Mouse (Mus musculus): ENCODE measurements around the gene Trp53i11. TPM values are rescaled to one million over a fixed set of nuclear protein-coding genes. Genes with fewer than 3 reads are reported as not detected.

Trp53i11 gene
- polyA plus RNA-seq (2016; fragmentation: Nextera tagmentation; extraction: Ambion mirVana): 22.5 and 24.2 TPM in 2 replicates

GRCm38 (mm10) chr2:93187323-93187996 is at the start of gene Trp53i11:
TSS of gene Trp53i11 (plus strand) at chr2:93187548.
- H3K9me3 ChIP-seq: no peaks in the 10 kb centered on the region
- no peaks in the 10 kb centered on the region for H3K36me3 ChIP-seq
- H3K4me1 ChIP-seq: peaks cover 54% of the 10 kb centered on the region
- H3K4me3 ChIP-seq: peak within 1 kb of the TSS; percentile 83
- H3K27ac ChIP-seq: peak within 1 kb of the TSS; percentile 87
- under 1% methylated on average over 66 of the region's 69 CpGs for WGBS
- peak; percentile 89 for DNase-seq (ENCODE audit: low spot score)
- H3K27me3 ChIP-seq (ENCODE audit: insufficient read depth, poor library complexity, severe bottlenecking): peaks cover 84% of the 10 kb centered on the region

GRCm38 (mm10) chr2:93139476-93139875 is 47.9 kb upstream of the Trp53i11 start:
- no peaks in the 10 kb centered on the region; the same call in 1 of the 2 replicates for H3K27me3 ChIP-seq (ENCODE audit: insufficient read depth, poor library complexity, severe bottlenecking)
- no peak overlapping the region for H3K4me3 ChIP-seq
- WGBS: 83% methylated on average over 7 of the region's 7 CpGs
- no peak overlapping the region for H3K27ac ChIP-seq
- H3K36me3 ChIP-seq: no peaks in the 10 kb centered on the region
- no peaks in the 10 kb centered on the region for H3K9me3 ChIP-seq
- DNase-seq (ENCODE audit: low spot score): no peak
- peaks cover 19% of the 10 kb centered on the region for H3K4me1 ChIP-seq

GRCm38 (mm10) chr2:93141329-93141728 is 46.0 kb upstream of the Trp53i11 start:
- H3K9me3 ChIP-seq: no peaks in the 10 kb centered on the region
- no peaks in the 10 kb centered on the region for H3K36me3 ChIP-seq
- peaks cover 10% of the 10 kb centered on the region for H3K4me1 ChIP-seq
- 74% methylated on average over 3 of the region's 3 CpGs for WGBS
- no peak overlapping the region for H3K27ac ChIP-seq
- DNase-seq (ENCODE audit: low spot score): no peak
- H3K4me3 ChIP-seq: no peak overlapping the region
- H3K27me3 ChIP-seq (ENCODE audit: insufficient read depth, poor library complexity, severe bottlenecking): peaks cover 15% of the 10 kb centered on the region

- no peak for DNase-seq (ENCODE audit: low spot score)
- Histone ChIP-seq H3K4me3 (no peak overlapping the region), H3K36me3 (no peaks in the 10 kb centered on the region), H3K4me1 (peaks cover 10% of the 10 kb centered on the region), H3K27me3 (ENCODE audit: insufficient read depth, poor library complexity, severe bottlenecking) (peaks cover 26% of the 10 kb centered on the region), H3K27ac (peak overlapping the region; percentile 52; the same call in 1 of the 2 replicates), H3K9me3 (no peaks in the 10 kb centered on the region)
- WGBS: 54% methylated on average over 7 of the region's 7 CpGs
Observed at GRCm38 (mm10) chr2:93142616-93143015, 44.7 kb upstream of the Trp53i11 start.

- Histone ChIP-seq H3K4me3 (no peak overlapping the region), H3K27ac (no peak overlapping the region; the same call in 1 of the 2 replicates), H3K27me3 (ENCODE audit: insufficient read depth, poor library complexity, severe bottlenecking) (peaks cover 34% of the 10 kb centered on the region), H3K4me1 (peaks cover 10% of the 10 kb centered on the region), H3K9me3 (no peaks in the 10 kb centered on the region), H3K36me3 (no peaks in the 10 kb centered on the region)
- WGBS: 83% methylated on average over 3 of the region's 3 CpGs
- no peak for DNase-seq (ENCODE audit: low spot score)
Observed at GRCm38 (mm10) chr2:93144126-93144525, 43.2 kb upstream of the Trp53i11 start.

GRCm38 (mm10) chr2:93150009-93150408 is 37.3 kb upstream of the Trp53i11 start:
- H3K27me3 ChIP-seq (ENCODE audit: insufficient read depth, poor library complexity, severe bottlenecking): peaks cover 42% of the 10 kb centered on the region; the same call in 1 of the 2 replicates
- no peaks in the 10 kb centered on the region for H3K36me3 ChIP-seq
- H3K4me1 ChIP-seq: peaks cover 28% of the 10 kb centered on the region
- DNase-seq (ENCODE audit: low spot score): peak; percentile 80
- no peaks in the 10 kb centered on the region for H3K9me3 ChIP-seq
- H3K27ac ChIP-seq: peak overlapping the region; percentile 62; the same call in 1 of the 2 replicates
- WGBS: 19% methylated on average over 2 of the region's 2 CpGs
- H3K4me3 ChIP-seq: no peak overlapping the region

- DNase-seq (ENCODE audit: low spot score): no peak
- peaks cover 36% of the 10 kb centered on the region; the same call in 1 of the 2 replicates for H3K27me3 ChIP-seq (ENCODE audit: insufficient read depth, poor library complexity, severe bottlenecking)
- WGBS: 61% methylated on average over 9 of the region's 9 CpGs
- H3K4me1 ChIP-seq: peaks cover 28% of the 10 kb centered on the region
- H3K9me3 ChIP-seq: no peaks in the 10 kb centered on the region
- no peak overlapping the region for H3K4me3 ChIP-seq
- H3K27ac ChIP-seq: peak overlapping the region; percentile 52; the same call in 1 of the 2 replicates
- H3K36me3 ChIP-seq: no peaks in the 10 kb centered on the region
Observed at GRCm38 (mm10) chr2:93150673-93151450, 36.5 kb upstream of the Trp53i11 start.

GRCm38 (mm10) chr2:93152191-93152601 is 35.2 kb upstream of the Trp53i11 start:
- no peak for DNase-seq (ENCODE audit: low spot score)
- Histone ChIP-seq H3K4me3 (no peak overlapping the region), H3K4me1 (peaks cover 28% of the 10 kb centered on the region), H3K27ac (no peak overlapping the region), H3K27me3 (ENCODE audit: insufficient read depth, poor library complexity, severe bottlenecking) (peaks cover 23% of the 10 kb centered on the region; the same call in 1 of the 2 replicates), H3K9me3 (no peaks in the 10 kb centered on the region), H3K36me3 (no peaks in the 10 kb centered on the region)
- 50% methylated on average over 6 of the region's 6 CpGs for WGBS

- WGBS: 76% methylated on average over 7 of the region's 7 CpGs
- no peak for DNase-seq (ENCODE audit: low spot score)
- H3K4me3 ChIP-seq: no peak overlapping the region
- no peaks in the 10 kb centered on the region for H3K9me3 ChIP-seq
- peaks cover 28% of the 10 kb centered on the region for H3K4me1 ChIP-seq
- H3K27me3 ChIP-seq (ENCODE audit: insufficient read depth, poor library complexity, severe bottlenecking): 0 out of 2 replicates have a peak, but pooled peaks cover 16% of the 10 kb centered on the region
- no peak overlapping the region for H3K27ac ChIP-seq
- no peaks in the 10 kb centered on the region for H3K36me3 ChIP-seq
Observed at GRCm38 (mm10) chr2:93152883-93153491, 34.4 kb upstream of the Trp53i11 start.

- H3K36me3 ChIP-seq: no peaks in the 10 kb centered on the region
- 85% methylated on average over 1 of the region's 1 CpGs for WGBS
- H3K27ac ChIP-seq: no peak overlapping the region
Observed at GRCm38 (mm10) chr2:93153833-93154232, 33.5 kb upstream of the Trp53i11 start.

GRCm38 (mm10) chr2:93154486-93155032 is 32.8 kb upstream of the Trp53i11 start:
- H3K4me1 ChIP-seq: peaks cover 28% of the 10 kb centered on the region
- 71% methylated on average over 1 of the region's 1 CpGs for WGBS
- H3K4me3 ChIP-seq: no peak overlapping the region
- H3K36me3 ChIP-seq: no peaks in the 10 kb centered on the region
- no peaks in the 10 kb centered on the region for H3K9me3 ChIP-seq
- 0 out of 2 replicates have a peak, but pooled peaks cover 15% of the 10 kb centered on the region for H3K27me3 ChIP-seq (ENCODE audit: insufficient read depth, poor library complexity, severe bottlenecking)
- no peak overlapping the region for H3K27ac ChIP-seq
- no peak for DNase-seq (ENCODE audit: low spot score)

More at GRCm38 (mm10) chr2:93153833-93154232, 33.5 kb upstream of the Trp53i11 start:
- 0 out of 2 replicates have a peak, but pooled peaks cover 12% of the 10 kb centered on the region for H3K27me3 ChIP-seq (ENCODE audit: insufficient read depth, poor library complexity, severe bottlenecking)
- no peak for DNase-seq (ENCODE audit: low spot score)
- no peaks in the 10 kb centered on the region for H3K9me3 ChIP-seq
- peaks cover 28% of the 10 kb centered on the region for H3K4me1 ChIP-seq
- no peak overlapping the region for H3K4me3 ChIP-seq

- no peaks in the 10 kb centered on the region for H3K9me3 ChIP-seq
- no peak for DNase-seq (ENCODE audit: low spot score)
- no peaks in the 10 kb centered on the region for H3K36me3 ChIP-seq
- 69% methylated on average over 4 of the region's 4 CpGs for WGBS
- no peak overlapping the region for H3K4me3 ChIP-seq
- H3K27me3 ChIP-seq (ENCODE audit: insufficient read depth, poor library complexity, severe bottlenecking): peaks cover 13% of the 10 kb centered on the region
- H3K27ac ChIP-seq: no peak overlapping the region
- peaks cover 18% of the 10 kb centered on the region for H3K4me1 ChIP-seq
Observed at GRCm38 (mm10) chr2:93160467-93161035, 26.8 kb upstream of the Trp53i11 start.

Data from heart, embryonic 10.5 days (tissue).